33 mouse cellular contexts compared by ENCODE assay signal in the genomic region with DNA sequence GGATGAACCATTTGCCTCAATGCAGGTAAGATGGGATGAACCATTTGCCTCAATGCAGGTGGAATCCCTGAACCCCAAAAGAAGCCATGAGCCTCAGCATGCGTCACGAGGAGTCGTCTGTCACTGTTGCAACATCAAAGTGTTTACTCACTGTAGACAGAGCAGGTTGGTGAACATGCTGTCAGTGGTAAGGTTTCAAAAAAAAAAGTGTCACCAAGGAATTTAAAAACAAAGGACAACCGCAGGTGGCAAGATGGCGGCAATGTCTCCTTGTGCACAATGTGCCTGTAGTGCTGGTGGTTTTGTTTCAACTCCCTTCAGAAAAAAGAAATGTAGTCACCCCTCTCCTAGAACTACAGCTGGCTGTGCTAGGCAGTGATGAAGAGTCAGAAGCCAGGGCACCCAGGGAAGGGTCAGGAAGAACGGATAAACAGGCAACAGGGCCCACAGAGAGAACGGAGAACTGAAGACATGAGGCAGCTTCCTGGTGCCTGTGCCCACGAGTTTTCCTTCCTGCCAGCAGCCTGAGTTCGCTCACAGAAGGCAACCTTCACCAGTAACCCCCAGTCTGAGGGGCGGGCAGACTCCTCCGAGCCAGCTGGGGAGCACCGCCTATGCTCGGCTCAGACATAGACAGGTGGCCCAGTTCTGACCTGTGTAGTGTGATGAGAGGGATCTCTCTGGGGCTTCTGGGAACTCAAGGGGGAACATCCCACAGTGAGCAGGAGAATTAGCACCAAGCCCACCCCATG.
DNase-seq lines count a peak whose midpoint lies in the region; ATAC-seq lines count a peak whose summit lies in the region.
"Had no signal": no experiment of that assay in that cellular context is flagged by ENCODE, and none has a peak within 500 bp of the region (broad histone marks: within the 10 kb centered on the region; RNA-seq: fewer than 3 reads in every experiment).

No protein-coding gene starts in this region.

- H3K9me3 ChIP-seq in heart, embryonic 16.5 days (replicated peaks; ENCODE audit: control insufficient read depth, low read length), result no peaks in the 10 kb centered on the region
- H3K9me3 ChIP-seq in midbrain, embryonic 15.5 days, result no peaks in the 10 kb centered on the region
- H3K9me3 ChIP-seq: embryonic facial prominence, embryonic 10.5 days; embryonic facial prominence, embryonic 15.5 days; forebrain, embryonic 15.5 days; heart, embryonic 15.5 days; hindbrain, embryonic 12.5 days; intestine, embryonic 15.5 days; limb, embryonic 10.5 days; limb, embryonic 15.5 days; liver, embryonic 13.5 days; stomach, embryonic 15.5 days had no signal

- no peaks in the 10 kb centered on the region for H3K27me3 ChIP-seq in heart, embryonic 16.5 days (ENCODE audit: control insufficient read depth, insufficient read depth, low read length)
- no peaks in the 10 kb centered on the region for H3K27me3 ChIP-seq in midbrain, embryonic 15.5 days (replicated peaks)
- H3K27me3 ChIP-seq: embryonic facial prominence, embryonic 15.5 days; forebrain, embryonic 15.5 days; heart, embryonic 15.5 days; hindbrain, embryonic 12.5 days; intestine, embryonic 15.5 days; limb, embryonic 15.5 days; liver, embryonic 13.5 days; megakaryocyte, embryonic 14.5 days; stomach, embryonic 15.5 days had no signal

- intact Hi-C loops in gastrocnemius, postnatal 14 days (cut with DNase I; ENCODE audit: low total_unique reads), result no loop called here

- no peaks in the 10 kb centered on the region for H3K4me1 ChIP-seq in heart, embryonic 16.5 days (ENCODE audit: control insufficient read depth, insufficient read depth, low read length)
- no peaks in the 10 kb centered on the region for H3K4me1 ChIP-seq in midbrain, embryonic 15.5 days
- H3K4me1 ChIP-seq: heart, embryonic 15.5 days; hindbrain, embryonic 12.5 days; intestine, embryonic 15.5 days; limb, embryonic 15.5 days; liver, embryonic 13.5 days; megakaryocyte, embryonic 14.5 days; stomach, embryonic 15.5 days had no signal

- peak; percentile 63; the same call in 1 of the 2 replicates for ATAC-seq in heart, embryonic 16.5 days (replicated peaks; ENCODE audit: extremely low read depth, insufficient read depth, low FRiP score)
- no peak for ATAC-seq in midbrain, embryonic 15.5 days (replicated peaks)
- ATAC-seq: forebrain, embryonic 15.5 days; hindbrain, postnatal 0 days; intestine, embryonic 15.5 days; lung, postnatal 0 days had no signal

- no peak for DNase-seq in heart, adult 11 months
- DNase-seq in ZHBTc4 (ENCODE audit: low read depth, low spot score), result peak; percentile 17
- DNase-seq in thymus, postnatal 10 days (ENCODE audit: low spot score in 2 of 2), result peak; percentile 66 to 67
- DNase-seq in gastrocnemius, postnatal 14 days, result no peak
- DNase-seq in adrenal gland, adult 8-10 months, result no peak
- DNase-seq: adrenal gland, postnatal 36 days; cerebellum, adult 18-20 months; cerebellum, postnatal 10 days; gastrocnemius, adult 2 months; heart, postnatal 36 days; kidney, adult 2 months; kidney, postnatal 10 days; layer of hippocampus, adult 9-11 months; liver, embryonic 13.5 days; lung, adult 18-20 months; lung, postnatal 4 days; midbrain, embryonic 14.5 days; right cerebral cortex, postnatal 25 days had no signal

- H3K36me3 ChIP-seq in heart, embryonic 16.5 days (ENCODE audit: control insufficient read depth, insufficient read depth), result no peaks in the 10 kb centered on the region
- H3K36me3 ChIP-seq in midbrain, embryonic 15.5 days (replicated peaks), result no peaks in the 10 kb centered on the region
- H3K36me3 ChIP-seq: embryonic facial prominence, embryonic 10.5 days; embryonic facial prominence, embryonic 15.5 days; forebrain, embryonic 15.5 days; G1E; heart, embryonic 15.5 days; hindbrain, embryonic 12.5 days; intestine, embryonic 15.5 days; limb, embryonic 10.5 days; limb, embryonic 15.5 days; liver, embryonic 13.5 days; stomach, embryonic 15.5 days had no signal

- H3K4me3 ChIP-seq in heart, embryonic 16.5 days (ENCODE audit: low read length), result no peak overlapping the region
- no peak overlapping the region for H3K4me3 ChIP-seq in midbrain, embryonic 15.5 days
- H3K4me3 ChIP-seq: embryonic facial prominence, embryonic 10.5 days; embryonic facial prominence, embryonic 15.5 days; forebrain, embryonic 15.5 days; gastrocnemius, adult 2 months; heart, embryonic 15.5 days; hindbrain, embryonic 12.5 days; intestine, embryonic 15.5 days; limb, embryonic 10.5 days; limb, embryonic 15.5 days; liver, embryonic 13.5 days; megakaryocyte, embryonic 14.5 days; stomach, embryonic 15.5 days had no signal

- H3K4me2 ChIP-seq in heart, embryonic 16.5 days (ENCODE audit: low read depth, low read length), result no peak overlapping the region
- H3K4me2 ChIP-seq in midbrain, embryonic 15.5 days, result no peak overlapping the region
- H3K4me2 ChIP-seq: embryonic facial prominence, embryonic 15.5 days; forebrain, embryonic 15.5 days; heart, embryonic 15.5 days; hindbrain, embryonic 12.5 days; intestine, embryonic 15.5 days; limb, embryonic 15.5 days; liver, embryonic 13.5 days; stomach, embryonic 15.5 days had no signal

- no peak overlapping the region for H3K9ac ChIP-seq in heart, embryonic 16.5 days (ENCODE audit: low read length)
- no peak overlapping the region for H3K9ac ChIP-seq in midbrain, embryonic 15.5 days
- H3K9ac ChIP-seq: embryonic facial prominence, embryonic 15.5 days; forebrain, embryonic 15.5 days; heart, embryonic 15.5 days; hindbrain, embryonic 12.5 days; intestine, embryonic 15.5 days; limb, embryonic 15.5 days; liver, embryonic 13.5 days; stomach, embryonic 15.5 days had no signal

- H3K27ac ChIP-seq in heart, embryonic 16.5 days (ENCODE audit: low read length), result no peak overlapping the region
- no peak overlapping the region for H3K27ac ChIP-seq in midbrain, embryonic 15.5 days
- H3K27ac ChIP-seq: embryonic facial prominence, embryonic 10.5 days; embryonic facial prominence, embryonic 15.5 days; forebrain, embryonic 15.5 days; gastrocnemius, adult 2 months; heart, embryonic 15.5 days; hindbrain, embryonic 12.5 days; hindbrain, postnatal 0 days; intestine, embryonic 15.5 days; limb, embryonic 10.5 days; limb, embryonic 15.5 days; liver, embryonic 13.5 days; stomach, embryonic 15.5 days had no signal

- 78% methylated on average over 13 of the region's 13 CpGs for WGBS in heart, embryonic 16.5 days
- WGBS in midbrain, embryonic 15.5 days, result 85% methylated on average over 13 of the region's 13 CpGs

Comparison
In these comparisons a context has a peak if more than half of its experiments do, and no peak if none do; other contexts are left out.
1. DNase-seq: peak in ZHBTc4 (single experiment) and thymus, postnatal 10 days (2 of 2); none in heart, adult 11 months (single experiment), gastrocnemius, postnatal 14 days (single experiment) and adrenal gland, adult 8-10 months (single experiment).